Mouse (Mus musculus) embryonic facial prominence, embryonic 10.5 days (tissue): Measurements from ENCODE around the gene Cdk14. TPM values are rescaled to one million over a fixed set of nuclear protein-coding genes. Genes with fewer than 3 reads are reported as not detected.

Experiments used
- DNase-seq: peaks from one replicate; pipeline ENCODE4 v3.0.0-alpha.2; 2017; ENCODE audit warnings: low spot score
- H3K27ac ChIP-seq: fragments of 300-500 bp; sonication (generic); replicated peaks from 2 replicates; pipeline ENCODE4 v1.5.1; 2016; ENCODE audit warnings: mild to moderate bottlenecking
- H3K27me3 ChIP-seq: fragments of 300-500 bp; sonication (generic); replicated peaks from 2 replicates; pipeline ENCODE4 v1.6.1; 2016; ENCODE audit warnings: low read depth, mild to moderate bottlenecking; ENCODE audit not compliant: poor library complexity, severe bottlenecking
- H3K36me3 ChIP-seq: fragments of 300-500 bp; sonication (generic); replicated peaks from 2 replicates; pipeline ENCODE4 v1.6.1; 2016; ENCODE audit warnings: mild to moderate bottlenecking, moderate library complexity
- H3K4me1 ChIP-seq: fragments of 300-500 bp; sonication (generic); 2 replicates; pipeline ENCODE4 v1.6.1; 2016
- H3K4me3 ChIP-seq: fragments of 300-500 bp; sonication (generic); 2 replicates; pipeline ENCODE4 v1.5.1; 2016; ENCODE audit warnings: mild to moderate bottlenecking, moderate library complexity
- H3K9me3 ChIP-seq: fragments of 300-500 bp; sonication (generic); 2 replicates; pipeline ENCODE4 v1.6.1; 2016; ENCODE audit warnings: mild to moderate bottlenecking
- WGBS: fragments of 180-500 bp; shearing (Covaris S2); methylation state at CpG from one replicate; pipeline ENCODE4 v1.1.7; 2016; 5-methylcytosine and 5-hydroxymethylcytosine counted together
- polyA plus RNA-seq: library from polyadenylated mRNA; unstranded; fragments of >200 nt; fragmentation: Nextera tagmentation; extraction: Ambion mirVana; gene quantifications from 2 replicates; pipeline ENCODE4 v1.2.1, GENCODE M21; 2016

The Cdk14 gene
- polyA plus RNA-seq, 1 experiment from 2014 or later, result 18.3 TPM

DNA sequence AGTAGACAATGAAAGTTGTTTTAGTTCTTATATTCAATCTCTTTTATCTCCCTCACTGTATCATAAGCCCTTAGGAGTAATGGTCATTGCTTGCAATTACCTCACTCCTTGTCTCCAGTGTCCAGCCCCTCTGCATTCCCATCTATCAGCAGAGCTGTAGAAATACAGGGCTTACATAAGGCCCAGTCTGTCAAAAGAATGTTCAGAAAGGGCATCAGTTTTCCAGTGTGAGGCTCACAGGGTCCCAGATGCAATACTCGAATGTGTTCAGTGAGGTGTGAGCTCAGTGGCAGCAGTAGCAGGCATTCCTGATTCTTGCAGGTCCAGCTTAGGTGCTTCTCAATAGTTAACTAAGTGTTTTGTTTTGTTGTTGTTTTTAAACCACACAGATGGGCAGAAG lies 365.8 kb downstream of the Cdk14 start:
- 43% methylated on average over 1 of the region's 1 CpGs for WGBS
- Histone ChIP-seq H3K4me1 (peaks cover 14% of the 10 kb centered on the region; the same call in 1 of the 2 replicates), H3K27me3 (no peaks in the 10 kb centered on the region)

DNA sequence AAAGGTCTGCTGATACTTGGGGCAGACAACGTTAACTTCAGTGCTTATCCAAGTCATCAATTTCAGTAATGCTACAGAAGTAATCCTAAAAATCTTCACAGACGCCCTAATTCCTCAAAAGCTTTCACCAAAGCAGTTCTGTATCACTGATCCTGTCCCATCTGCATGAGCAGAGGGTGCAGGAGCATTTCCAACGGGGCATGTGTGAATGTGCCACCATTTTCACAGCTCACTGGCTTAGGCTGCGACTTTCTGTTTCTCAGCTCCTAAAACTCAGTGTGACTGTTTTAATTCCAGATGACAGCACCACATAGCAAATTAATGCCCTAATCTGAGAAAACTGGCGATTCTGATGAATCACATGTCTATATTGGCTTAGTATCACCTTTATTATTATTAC lies 375.8 kb downstream of the Cdk14 start:
- Histone ChIP-seq H3K27ac (no peak overlapping the region), H3K4me3 (no peak overlapping the region), H3K27me3 (no peaks in the 10 kb centered on the region), H3K9me3 (no peaks in the 10 kb centered on the region), H3K36me3 (no peaks in the 10 kb centered on the region), H3K4me1 (no peaks in the 10 kb centered on the region)
- no peak for DNase-seq
- 77% methylated on average over 5 of the region's 5 CpGs for WGBS

More for the DNA sequence above, 365.8 kb downstream of the Cdk14 start:
- no peak overlapping the region for H3K27ac ChIP-seq
- no peaks in the 10 kb centered on the region for H3K36me3 ChIP-seq
- no peak overlapping the region for H3K4me3 ChIP-seq
- DNase-seq, result no peak
- no peaks in the 10 kb centered on the region for H3K9me3 ChIP-seq

DNA sequence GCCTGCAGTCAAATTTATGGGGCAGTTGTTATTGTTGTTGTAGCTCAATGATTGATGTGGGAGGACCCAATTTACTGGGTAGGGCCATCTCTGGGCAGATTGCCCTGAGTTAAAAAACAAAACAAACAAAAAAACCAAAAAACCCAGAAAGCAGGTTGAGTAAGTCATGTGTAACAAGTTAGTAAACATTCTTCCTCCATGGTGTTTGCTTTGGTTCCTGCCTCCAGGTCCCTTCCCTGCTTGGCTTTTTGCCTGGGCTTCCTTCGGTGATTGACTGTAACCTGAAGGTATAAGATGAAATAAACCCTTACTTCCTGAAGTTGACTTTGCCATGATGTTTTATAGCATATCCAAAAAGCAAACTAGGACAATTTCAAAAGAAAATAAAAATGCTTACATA lies 377.4 kb downstream of the Cdk14 start:
- Histone ChIP-seq H3K27ac (no peak overlapping the region), H3K9me3 (no peaks in the 10 kb centered on the region), H3K27me3 (no peaks in the 10 kb centered on the region), H3K4me3 (no peak overlapping the region), H3K36me3 (no peaks in the 10 kb centered on the region), H3K4me1 (no peaks in the 10 kb centered on the region)
- 98% methylated on average over 1 of the region's 1 CpGs for WGBS
- DNase-seq, result no peak

DNA sequence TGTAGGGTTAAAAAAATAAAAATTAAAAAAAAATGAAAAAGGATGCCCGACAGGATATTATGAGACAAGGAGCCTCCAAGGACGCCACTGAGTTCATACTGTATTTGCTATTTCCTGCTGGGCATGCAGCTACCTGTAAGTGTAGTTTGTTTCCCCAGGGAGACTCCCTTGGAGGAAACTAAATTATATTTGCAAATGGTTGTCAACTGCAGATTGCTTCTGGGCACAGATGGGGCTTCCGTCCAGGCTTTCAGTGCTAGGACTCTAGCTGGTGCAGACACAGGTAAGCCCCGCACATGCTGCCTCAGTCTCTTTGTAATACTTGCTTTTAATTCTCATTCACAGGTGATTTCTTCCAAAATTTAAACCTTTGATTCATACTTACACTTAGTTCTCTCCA lies 378.6 kb downstream of the Cdk14 start:
- Histone ChIP-seq H3K36me3 (no peaks in the 10 kb centered on the region), H3K27me3 (no peaks in the 10 kb centered on the region), H3K9me3 (no peaks in the 10 kb centered on the region), H3K4me3 (no peak overlapping the region), H3K27ac (no peak overlapping the region), H3K4me1 (no peaks in the 10 kb centered on the region)
- DNase-seq, result no peak
- 82% methylated on average over 4 of the region's 4 CpGs for WGBS

DNA sequence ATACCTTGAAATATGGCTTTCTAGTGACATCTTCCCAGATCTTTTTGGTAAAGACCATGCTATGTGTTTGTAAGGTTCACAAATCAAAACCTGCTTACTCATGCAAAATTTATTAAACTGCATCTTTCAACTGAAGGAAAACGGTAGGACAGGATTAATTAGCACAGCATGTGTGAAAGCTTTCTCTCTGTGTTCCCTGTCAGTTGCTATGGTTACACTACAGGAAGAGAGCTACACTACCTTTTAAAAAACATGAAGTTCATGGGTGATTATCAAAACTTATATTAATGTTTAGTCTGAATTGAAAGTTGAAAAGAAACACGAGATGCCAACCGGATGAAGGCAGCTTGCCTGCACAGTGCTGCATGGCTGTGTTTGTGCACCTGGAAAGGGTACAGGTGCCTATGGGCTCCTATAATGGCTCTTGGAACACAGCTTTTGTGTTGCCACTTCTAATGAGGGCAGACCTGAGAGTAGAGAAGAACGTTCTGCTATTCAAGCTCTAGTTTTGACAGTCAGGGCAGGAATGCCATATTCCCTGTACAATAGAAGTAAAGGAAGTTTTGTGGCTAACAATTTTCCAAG lies 380.3 kb downstream of the Cdk14 start:
- no peaks in the 10 kb centered on the region for H3K9me3 ChIP-seq
- H3K27ac ChIP-seq, result no peak overlapping the region
- H3K36me3 ChIP-seq, result no peaks in the 10 kb centered on the region
- H3K27me3 ChIP-seq, result no peaks in the 10 kb centered on the region
- no peak for DNase-seq
- WGBS, result 64% methylated on average over 4 of the region's 4 CpGs
- H3K4me3 ChIP-seq, result no peak overlapping the region
- no peaks in the 10 kb centered on the region for H3K4me1 ChIP-seq

DNA sequence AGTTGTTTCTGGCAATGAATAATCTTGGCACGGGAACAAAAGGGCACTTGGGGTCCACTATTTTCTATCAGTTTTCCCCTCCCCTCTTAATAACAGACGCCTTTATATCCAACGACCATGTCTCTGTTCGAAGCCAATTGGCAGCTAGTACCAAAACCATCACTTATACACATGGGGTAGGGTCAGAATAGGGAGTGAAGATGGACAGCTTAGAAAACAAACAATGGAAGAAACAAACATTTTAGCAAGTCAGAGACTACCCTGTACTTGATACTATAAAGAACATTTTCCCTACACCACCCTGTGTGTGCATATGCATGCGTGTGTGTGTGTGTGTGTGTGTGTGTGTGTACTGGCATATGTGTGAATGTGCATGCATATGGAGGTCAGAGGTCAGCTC lies 386.7 kb downstream of the Cdk14 start:
- H3K4me3 ChIP-seq, result no peak overlapping the region
- no peak for DNase-seq
- no peak overlapping the region for H3K27ac ChIP-seq
- no peaks in the 10 kb centered on the region for H3K9me3 ChIP-seq
- H3K27me3 ChIP-seq, result no peaks in the 10 kb centered on the region
- 90% methylated on average over 5 of the region's 5 CpGs for WGBS
- H3K36me3 ChIP-seq, result no peaks in the 10 kb centered on the region
- no peaks in the 10 kb centered on the region for H3K4me1 ChIP-seq

DNA sequence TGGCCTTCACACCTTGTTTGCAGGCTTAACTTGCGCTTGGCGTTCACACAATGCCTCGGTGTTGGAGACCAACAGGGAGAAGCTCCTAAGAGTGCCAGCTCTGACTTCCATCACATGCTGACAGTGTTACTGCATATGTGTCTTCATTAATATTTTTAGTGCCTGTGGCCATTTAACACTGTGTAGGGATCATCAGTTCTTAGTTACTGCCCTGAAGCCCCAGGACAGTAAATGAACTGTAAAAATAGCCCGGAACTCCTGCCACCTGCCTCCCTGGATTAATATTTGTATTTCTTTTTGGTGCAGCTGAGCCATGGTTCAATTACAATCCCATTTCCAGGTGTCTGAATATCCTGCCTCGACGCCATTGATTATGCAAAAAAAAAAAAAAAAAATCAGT lies 387.3 kb downstream of the Cdk14 start:
- Histone ChIP-seq H3K36me3 (no peaks in the 10 kb centered on the region), H3K27me3 (no peaks in the 10 kb centered on the region), H3K27ac (no peak overlapping the region), H3K9me3 (no peaks in the 10 kb centered on the region), H3K4me3 (no peak overlapping the region), H3K4me1 (no peaks in the 10 kb centered on the region)
- no peak for DNase-seq
- 83% methylated on average over 6 of the region's 6 CpGs for WGBS

DNA sequence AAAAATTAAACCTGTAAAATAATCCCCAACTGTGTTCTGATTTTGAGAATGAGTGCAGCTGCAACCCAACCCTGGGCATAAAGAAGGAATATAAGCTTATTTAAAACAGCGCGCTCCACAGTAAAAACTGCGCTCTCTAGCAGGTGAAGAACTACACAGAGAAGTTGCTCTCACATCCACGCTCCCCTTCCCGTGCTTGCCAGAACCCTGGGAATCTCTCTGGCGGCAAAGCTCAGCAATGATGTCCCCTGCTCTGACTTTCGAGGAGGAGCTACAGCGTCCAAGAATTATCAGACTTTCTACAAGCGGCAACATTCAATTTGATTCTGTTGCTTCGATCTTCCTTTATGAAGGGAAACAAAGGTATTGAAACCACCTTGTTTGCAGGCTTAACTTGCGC lies 387.7 kb downstream of the Cdk14 start:
- Histone ChIP-seq H3K4me3 (no peak overlapping the region), H3K27me3 (no peaks in the 10 kb centered on the region), H3K9me3 (no peaks in the 10 kb centered on the region), H3K4me1 (no peaks in the 10 kb centered on the region), H3K36me3 (no peaks in the 10 kb centered on the region), H3K27ac (no peak overlapping the region)
- DNase-seq, result no peak
- WGBS, result 87% methylated on average over 11 of the region's 11 CpGs

DNA sequence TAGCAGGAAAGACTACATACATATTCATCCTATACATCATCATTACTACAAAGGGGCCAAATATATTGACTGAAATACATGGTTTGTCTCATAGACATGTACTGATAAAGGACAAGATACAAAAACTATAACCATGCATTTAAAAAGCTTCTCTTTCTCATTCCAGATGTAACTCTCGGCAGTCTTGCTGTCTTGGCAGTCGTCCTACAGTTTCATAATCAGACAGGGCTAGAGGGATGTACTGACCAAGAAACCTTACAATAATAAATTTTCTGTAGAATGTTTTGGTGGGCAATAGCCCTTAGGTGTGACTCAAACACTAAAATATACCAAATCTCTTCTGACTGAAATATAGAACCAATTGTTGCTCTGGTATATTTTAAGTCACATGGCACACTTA lies 389.7 kb downstream of the Cdk14 start:
- Histone ChIP-seq H3K4me1 (no peaks in the 10 kb centered on the region), H3K27me3 (no peaks in the 10 kb centered on the region), H3K27ac (no peak overlapping the region), H3K4me3 (no peak overlapping the region), H3K9me3 (no peaks in the 10 kb centered on the region), H3K36me3 (no peaks in the 10 kb centered on the region)
- whole genome bisulfite sequencing, result 87% methylated on average over 2 of the region's 2 CpGs
- no peak for DNase-seq

DNA sequence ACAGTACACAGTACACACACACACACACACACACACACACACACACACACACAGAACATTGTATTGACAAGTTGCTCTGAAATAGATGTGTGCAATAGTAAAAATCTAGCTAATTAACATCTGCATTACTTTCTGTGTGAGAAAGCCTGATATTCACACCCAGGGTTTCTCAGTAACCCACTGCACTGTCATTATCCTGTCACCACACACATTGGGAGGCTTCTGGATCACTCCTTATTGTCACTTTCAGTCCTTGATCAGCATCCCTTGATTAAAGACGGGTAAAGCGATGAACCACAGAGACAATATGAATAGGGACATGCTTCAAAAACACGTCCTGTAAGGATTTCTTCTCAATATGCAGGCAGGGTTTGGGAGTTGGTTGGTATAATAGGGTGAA lies 401.2 kb downstream of the Cdk14 start:
- Histone ChIP-seq H3K27ac (no peak overlapping the region), H3K27me3 (no peaks in the 10 kb centered on the region), H3K36me3 (no peaks in the 10 kb centered on the region), H3K9me3 (no peaks in the 10 kb centered on the region), H3K4me1 (no peaks in the 10 kb centered on the region), H3K4me3 (no peak overlapping the region)
- WGBS, result 86% methylated on average over 3 of the region's 3 CpGs
- DNase-seq, result no peak

DNA sequence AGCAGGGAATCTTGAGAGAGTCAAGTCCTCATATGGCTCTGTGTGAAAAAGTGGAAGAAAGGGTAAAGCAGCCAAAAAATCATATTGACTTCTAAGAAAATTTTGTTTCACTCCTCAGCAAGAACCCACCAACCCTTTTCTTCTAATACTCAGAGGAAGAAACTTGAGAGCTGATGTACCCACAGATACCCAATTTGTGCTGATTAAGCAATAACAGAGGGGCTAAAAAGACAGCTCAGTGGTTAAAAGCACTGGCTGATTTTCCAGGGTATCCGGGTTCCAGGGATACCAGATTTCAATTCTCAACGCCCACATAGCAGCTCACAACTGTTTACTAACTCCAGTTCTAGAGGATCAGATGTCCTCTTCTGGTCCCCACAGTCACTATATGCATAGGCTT lies 401.9 kb downstream of the Cdk14 start:
- 82% methylated on average over 2 of the region's 2 CpGs for WGBS
- Histone ChIP-seq H3K4me3 (no peak overlapping the region), H3K27me3 (no peaks in the 10 kb centered on the region), H3K27ac (no peak overlapping the region), H3K9me3 (no peaks in the 10 kb centered on the region), H3K4me1 (no peaks in the 10 kb centered on the region), H3K36me3 (no peaks in the 10 kb centered on the region)
- DNase-seq, result no peak

DNA sequence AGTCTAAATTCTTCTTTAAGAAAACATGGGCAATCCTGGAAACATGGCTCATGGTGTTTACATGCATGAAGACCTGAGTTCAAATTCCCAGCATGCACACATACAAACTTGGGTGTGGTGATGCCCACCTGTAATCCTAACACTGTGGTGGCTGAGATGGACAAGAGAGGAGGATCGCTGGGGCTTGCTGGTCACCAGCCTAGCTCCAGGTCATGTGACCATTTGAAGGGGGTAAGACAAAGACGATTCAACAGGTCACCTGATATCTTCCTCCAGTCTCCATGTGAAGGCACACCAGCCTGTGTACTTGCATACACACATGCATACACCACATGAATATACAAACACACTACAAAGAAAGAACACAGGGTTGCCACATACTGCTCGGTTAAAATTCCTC lies 406.3 kb downstream of the Cdk14 start:
- Histone ChIP-seq H3K27me3 (no peaks in the 10 kb centered on the region), H3K27ac (no peak overlapping the region), H3K9me3 (no peaks in the 10 kb centered on the region), H3K4me3 (no peak overlapping the region), H3K4me1 (no peaks in the 10 kb centered on the region), H3K36me3 (no peaks in the 10 kb centered on the region)
- DNase-seq, result no peak
- 87% methylated on average over 3 of the region's 3 CpGs for WGBS

DNA sequence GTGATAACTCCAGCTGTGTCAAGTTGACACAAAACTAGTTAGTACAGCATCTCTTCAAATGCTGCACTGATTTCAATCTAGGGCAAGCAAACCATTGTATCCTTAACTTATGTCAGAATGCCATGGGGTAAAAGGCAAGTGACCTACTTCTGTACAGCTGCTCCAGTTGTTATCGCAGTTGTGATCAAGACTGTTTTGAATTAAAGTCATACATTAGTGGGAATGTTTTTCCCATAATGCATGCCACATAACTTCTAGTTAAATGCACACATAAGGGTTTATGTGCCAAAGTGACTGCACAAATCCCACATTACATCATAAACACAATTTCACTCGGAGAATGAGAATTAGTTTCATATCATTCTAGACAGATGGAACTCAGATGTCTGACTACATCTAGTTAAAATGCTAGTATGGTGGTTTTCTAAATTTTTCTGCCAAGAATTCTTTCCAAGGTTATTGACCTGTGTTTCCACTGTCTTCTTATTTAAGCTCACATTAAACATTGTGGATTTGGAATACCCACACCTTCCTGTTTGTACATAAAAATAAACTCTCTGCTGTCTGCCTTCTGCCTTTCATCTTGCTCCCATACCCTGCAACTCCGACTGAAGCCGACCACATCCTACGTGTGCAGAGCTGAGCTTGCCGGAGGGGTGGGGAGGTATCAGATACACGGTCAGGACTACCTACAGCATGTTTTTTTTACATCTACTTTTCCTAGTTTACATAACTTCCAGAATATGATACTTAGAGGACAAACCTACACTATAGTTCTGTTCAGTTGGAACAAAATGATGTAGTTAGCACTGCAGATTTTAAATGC lies 407.4 kb downstream of the Cdk14 start:
- no peak overlapping the region for H3K27ac ChIP-seq
- no peaks in the 10 kb centered on the region for H3K9me3 ChIP-seq
- no peak for DNase-seq
- no peak overlapping the region for H3K4me3 ChIP-seq
- no peaks in the 10 kb centered on the region for H3K36me3 ChIP-seq
- no peaks in the 10 kb centered on the region for H3K27me3 ChIP-seq
- WGBS, result 75% methylated on average over 7 of the region's 7 CpGs
- H3K4me1 ChIP-seq, result no peaks in the 10 kb centered on the region
